Mouse (Mus musculus) G1E (cell line): Measurements from ENCODE around the gene Klc2.

Source experiments
- CTCF ChIP-seq: IDR thresholded peaks from 2 replicates; pipeline ENCODE4 v1.5.1; 2012; ENCODE audit warnings: low read depth, low read length, inconsistent platforms, mixed read lengths
- GATA1 ChIP-seq: IDR thresholded peaks from 2 replicates; pipeline ENCODE4 v1.6.1; 2012; ENCODE audit warnings: borderline replicate concordance, low read length, inconsistent platforms, mixed read lengths
- POLR2AphosphoS5 ChIP-seq: IDR thresholded peaks from 2 replicates; pipeline ENCODE4 v1.6.1; 2012; ENCODE audit warnings: low read depth, low read length, inconsistent platforms; ENCODE audit not compliant: insufficient replicate concordance

DNA sequence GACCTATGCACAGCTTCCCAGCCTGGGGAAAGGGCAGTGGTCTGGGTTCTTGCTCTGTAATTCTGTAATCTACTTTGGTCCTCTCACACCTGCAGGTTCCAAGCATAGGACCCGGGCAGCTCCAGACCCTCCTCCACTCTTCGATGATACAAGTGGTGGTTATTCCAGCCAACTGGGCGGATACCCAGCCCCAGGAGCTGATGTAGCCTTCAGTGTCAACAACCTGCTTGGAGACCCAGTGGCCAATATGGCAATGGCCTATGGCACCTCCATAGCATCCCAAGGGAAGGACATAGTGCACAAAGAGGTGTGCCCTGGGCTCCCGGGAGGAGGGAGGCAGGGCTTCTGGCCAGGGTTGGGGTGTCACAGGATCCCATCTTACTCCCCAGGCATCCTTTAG, 29.0 kb downstream of the Klc2 start:
- no peak for TF ChIP-seq CTCF
- TF ChIP-seq POLR2AphosphoS5: no peak
- no peak for TF ChIP-seq GATA1
